Mouse (Mus musculus) megakaryocyte-erythroid progenitor cell, adult 5-6 weeks (primary cell): ENCODE data around the gene Evx2. TPM values are rescaled to one million over a fixed set of nuclear protein-coding genes. Genes with fewer than 3 reads are reported as not detected.

ENCODE experiments used
- ATAC-seq: replicated peaks from 2 replicates; pipeline ENCODE4 v1.8.0; 2016; ENCODE audit warnings: mild to moderate bottlenecking, inconsistent platforms; ENCODE audit not compliant: severe bottlenecking, poor library complexity, low FRiP score, low TSS enrichment
- total RNA-seq, 2 experiments: library from RNA; stranded (forward) in 1 of 2; stranded (reverse) in 1 of 2; fragments of 200-1000, 215-1000 nt in 1 of 2; fragments of >200 nt in 1 of 2; fragmentation: Nextera tagmentation in 1 of 2; gene quantifications; 2 replicates each; pipeline ENCODE4 v1.2.3; 2014 to 2017

Evx2 gene
- total RNA-seq, 2 experiments from 2014 or later = not detected

DNA sequence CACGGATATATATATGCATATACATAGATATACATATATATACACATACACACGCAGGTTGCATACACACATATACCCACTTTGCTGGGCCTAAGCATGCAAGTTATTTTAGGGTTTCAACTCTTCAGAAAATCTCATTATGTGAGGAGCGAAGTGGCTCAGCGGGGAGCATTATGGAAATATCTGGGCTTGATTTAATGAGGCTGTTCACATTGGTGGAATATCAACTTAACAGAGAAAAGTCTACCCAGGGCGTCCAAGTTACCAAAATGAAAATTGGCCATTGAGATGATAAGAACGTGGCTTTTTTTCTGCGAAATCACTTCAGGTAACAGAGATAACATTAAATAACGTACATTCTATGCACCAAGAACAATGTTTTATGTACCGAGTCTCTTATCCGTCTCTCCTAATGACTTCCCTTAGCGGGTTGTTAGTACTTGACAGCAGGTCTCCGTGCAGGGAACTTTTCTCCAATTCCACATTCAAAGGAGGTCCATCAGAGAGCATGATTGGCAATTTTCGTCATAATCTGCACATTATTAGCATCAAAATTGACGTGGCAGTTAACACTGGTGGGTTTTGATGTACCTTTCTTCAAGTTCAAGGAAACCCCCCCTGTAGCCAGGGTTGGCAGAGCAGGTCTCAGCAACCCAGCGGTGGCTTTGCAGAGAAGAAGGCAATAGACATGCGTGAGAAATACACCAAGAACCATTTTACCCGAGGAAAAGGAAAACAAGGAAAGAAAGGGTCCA lies 5.4 kb downstream of the Evx2 start:
- no peak for ATAC-seq

DNA sequence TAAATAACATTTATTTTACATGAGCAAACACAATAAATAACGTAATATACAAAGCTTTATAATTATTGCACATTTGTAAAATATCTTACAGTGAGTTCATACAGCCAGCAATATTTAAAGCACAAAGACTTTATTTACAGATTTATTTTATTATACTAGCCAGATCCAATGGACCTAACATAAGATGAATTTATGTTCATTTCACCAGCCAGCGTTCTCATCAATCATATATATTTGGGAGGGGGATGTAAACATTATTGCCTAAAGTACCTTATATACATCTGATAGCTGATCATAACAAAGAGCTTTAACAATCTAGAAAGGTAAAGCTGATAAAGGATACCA lies 6.4 kb downstream of the Evx2 start:
- no peak for ATAC-seq

DNA sequence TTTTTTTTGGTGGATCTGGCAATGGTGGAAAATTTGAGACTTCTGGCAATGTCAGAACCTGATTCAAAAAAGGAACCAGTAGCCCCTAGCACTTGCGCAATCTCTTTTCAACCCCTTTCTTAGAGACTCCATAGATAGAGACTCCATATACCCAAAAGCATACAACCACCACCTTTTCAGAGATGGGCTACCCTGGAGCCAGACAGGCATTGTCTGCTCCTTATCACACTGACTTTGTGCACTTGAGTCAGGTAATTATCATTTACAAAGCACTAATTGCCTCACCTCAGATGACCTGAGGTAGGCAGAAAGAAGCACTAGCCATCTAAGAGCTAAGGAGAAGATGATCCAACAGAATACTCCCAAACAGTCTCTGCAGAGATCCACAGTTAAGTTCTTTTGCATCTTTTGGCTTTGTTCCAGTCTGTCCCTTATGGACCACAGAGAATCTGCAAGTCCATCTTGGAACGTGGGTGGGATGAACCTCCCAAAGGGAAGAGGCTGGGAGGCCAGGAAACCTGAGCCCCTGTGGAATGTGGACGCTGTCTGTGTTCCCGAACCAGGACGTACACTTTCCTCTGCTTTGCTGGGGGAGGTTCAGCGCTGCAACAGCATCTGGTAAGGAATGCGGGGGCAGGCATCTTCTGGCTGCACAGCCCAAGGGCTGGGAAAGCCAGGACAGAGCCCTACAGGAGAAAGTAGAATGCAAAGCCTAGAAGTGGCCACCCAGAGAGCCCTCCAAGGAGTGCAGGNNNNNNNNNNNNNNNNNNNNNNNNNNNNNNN lies 12.1 kb downstream of the Evx2 start:
- no peak for ATAC-seq

- ATAC-seq = no peak
These were observed 13.7 kb downstream of the Evx2 start for GRCm38 (mm10) chr2:74645631-74646030.

GRCm38 (mm10) chr2:74642431-74642830 lies 16.9 kb downstream of the Evx2 start:
- no peak for ATAC-seq

GRCm38 (mm10) chr2:74635412-74635811 lies 23.9 kb downstream of the Evx2 start:
- ATAC-seq = no peak

DNA sequence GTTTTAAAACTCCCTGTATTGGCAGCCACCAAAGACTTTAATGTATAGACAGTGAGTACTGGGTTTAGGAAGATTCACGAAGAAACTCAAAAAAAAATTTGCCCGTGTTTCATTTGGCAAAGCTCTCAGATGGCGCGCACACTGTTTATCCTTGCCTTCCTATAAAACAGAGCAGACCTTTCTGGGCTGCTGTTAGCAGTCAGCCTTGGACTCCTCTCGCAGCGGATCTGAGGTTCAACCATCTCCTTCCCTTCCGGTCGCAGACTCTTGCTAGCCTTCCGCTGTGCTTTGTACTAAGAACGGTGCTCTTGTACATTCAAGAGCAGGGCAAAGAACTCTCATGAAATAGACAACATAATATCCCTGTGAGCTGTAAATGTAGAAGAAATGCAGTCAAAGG lies 39.0 kb downstream of the Evx2 start:
- ATAC-seq = no peak

DNA sequence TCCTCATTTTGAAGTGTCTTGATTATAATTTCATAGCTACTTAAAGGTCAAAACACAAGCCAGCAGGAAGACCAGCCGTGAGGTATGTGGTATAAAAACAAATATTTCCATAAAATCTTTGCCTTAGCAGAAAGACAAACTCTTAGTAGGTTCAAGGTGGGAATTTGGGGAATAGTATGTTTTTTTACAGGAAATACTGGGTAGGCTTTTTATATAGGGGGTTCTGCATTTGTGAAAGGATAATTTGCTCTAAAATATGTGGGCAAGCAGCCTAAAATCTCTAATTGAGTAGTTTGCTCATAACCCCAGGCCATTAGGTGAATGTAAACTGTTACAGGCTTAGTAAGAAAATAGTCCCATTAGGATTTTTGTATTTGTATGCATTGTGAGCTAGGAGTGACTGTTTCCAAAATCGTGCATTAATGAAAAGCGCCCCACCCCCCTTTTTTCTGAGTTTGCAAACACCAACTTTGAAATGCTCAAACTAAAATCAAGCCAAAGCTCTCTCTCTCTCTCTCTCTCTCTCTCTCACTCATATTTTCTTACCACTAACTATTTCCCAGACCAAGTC lies 39.6 kb downstream of the Evx2 start:
- ATAC-seq = no peak

DNA sequence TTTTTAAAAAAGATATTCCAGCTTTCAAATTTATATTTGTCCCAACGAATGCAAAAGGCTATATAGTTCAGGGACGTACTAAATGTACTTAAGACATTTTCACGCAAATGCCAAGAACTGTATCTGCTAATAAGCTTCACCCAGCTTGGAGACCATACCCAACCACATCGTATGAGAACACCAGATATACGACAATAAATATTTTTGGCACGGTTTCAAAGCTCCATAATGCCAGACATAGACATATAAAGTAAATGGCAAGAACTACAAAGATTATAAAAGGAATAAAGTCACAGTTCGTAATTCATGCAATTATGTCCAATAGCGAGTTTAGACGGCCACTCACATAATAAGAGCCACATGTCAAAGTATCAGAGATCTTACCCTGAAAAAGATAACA lies 41.7 kb downstream of the Evx2 start:
- ATAC-seq = no peak

DNA sequence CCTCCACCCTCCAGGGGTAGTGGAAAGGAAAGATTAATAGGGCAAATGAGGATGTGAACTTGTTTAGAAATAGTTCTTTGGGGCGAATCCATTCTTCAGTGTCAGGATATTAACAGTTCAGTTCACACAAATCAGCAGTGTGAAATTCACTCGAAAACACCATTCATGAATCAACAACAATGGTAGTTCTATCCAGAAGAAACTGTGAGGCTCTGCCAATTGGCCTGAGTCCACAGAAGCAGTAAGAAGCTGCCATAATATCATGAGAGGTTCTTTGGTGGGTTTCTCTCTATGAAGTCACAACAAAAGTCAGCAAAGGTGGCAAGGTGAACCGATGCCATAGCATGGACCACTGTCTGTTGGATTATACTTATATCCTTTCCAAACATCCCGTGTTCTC lies 48.0 kb downstream of the Evx2 start:
- no peak for ATAC-seq

GRCm38 (mm10) chr2:74609350-74609749 lies 50.0 kb downstream of the Evx2 start:
- no peak for ATAC-seq

GRCm38 (mm10) chr2:74606087-74606760 lies 53.1 kb downstream of the Evx2 start:
- ATAC-seq = 0 out of 2 replicates have a peak, but pooled peaks have one; percentile 34

GRCm38 (mm10) chr2:74604011-74604410 lies 55.3 kb downstream of the Evx2 start:
- no peak for ATAC-seq

Other genes starting within 250 kb of the Evx2 start
- 35.0 and 44.4 TPM in 2 replicates for gene Lnpk, start 80.1 kb downstream of the Evx2 start, total RNA-seq (2014; fragmentation: Nextera tagmentation)
- 50.0 and 56.6 TPM in 2 replicates for gene Lnpk, start 80.1 kb downstream of the Evx2 start, total RNA-seq (2017)
- gene Hoxd13, start 8.8 kb upstream of the Evx2 start, total RNA-seq (2014; fragmentation: Nextera tagmentation) = not detected in 2 replicates
- gene Hoxd13, start 8.8 kb upstream of the Evx2 start, total RNA-seq (2017) = not detected in 2 replicates
- not detected in 2 replicates for gene Hoxd12, start 15.5 kb upstream of the Evx2 start, total RNA-seq (2014; fragmentation: Nextera tagmentation)
- not detected in 2 replicates for gene Hoxd12, start 15.5 kb upstream of the Evx2 start, total RNA-seq (2017)
- gene Hoxd11, start 20.0 kb upstream of the Evx2 start, total RNA-seq (2014; fragmentation: Nextera tagmentation) = not detected in 2 replicates
- gene Hoxd11, start 20.0 kb upstream of the Evx2 start, total RNA-seq (2017) = not detected in 2 replicates
- gene Hoxd10, start 32.4 kb upstream of the Evx2 start, total RNA-seq (2014; fragmentation: Nextera tagmentation) = not detected in 2 replicates
- 0.65 TPM in 1 of 2 replicates, not detected in the other for gene Hoxd10, start 32.4 kb upstream of the Evx2 start, total RNA-seq (2017)
- not detected in 2 replicates for gene Hoxd9, start 38.2 kb upstream of the Evx2 start, total RNA-seq (2014; fragmentation: Nextera tagmentation)
- not detected in 2 replicates for gene Hoxd9, start 38.2 kb upstream of the Evx2 start, total RNA-seq (2017)
- gene Hoxd8, start 45.1 kb upstream of the Evx2 start, total RNA-seq (2014; fragmentation: Nextera tagmentation) = not detected in 2 replicates
- not detected in 2 replicates for gene Hoxd8, start 45.1 kb upstream of the Evx2 start, total RNA-seq (2017)
- gene Hoxd3, start 52.4 kb upstream of the Evx2 start, total RNA-seq (2014; fragmentation: Nextera tagmentation) = not detected in 2 replicates
- not detected in 2 replicates for gene Hoxd3, start 52.4 kb upstream of the Evx2 start, total RNA-seq (2017)
- not detected in 2 replicates for gene Hoxd4, start 52.4 kb upstream of the Evx2 start, total RNA-seq (2014; fragmentation: Nextera tagmentation)
- gene Hoxd4, start 52.4 kb upstream of the Evx2 start, total RNA-seq (2017) = not detected in 2 replicates
- gene Gm28230, start 67.2 kb upstream of the Evx2 start, total RNA-seq (2014; fragmentation: Nextera tagmentation) = not detected in 2 replicates
- gene Gm28230, start 67.2 kb upstream of the Evx2 start, total RNA-seq (2017) = not detected in 2 replicates
- gene Hoxd1, start 103.4 kb upstream of the Evx2 start, total RNA-seq (2014; fragmentation: Nextera tagmentation) = not detected in 2 replicates
- not detected in 2 replicates for gene Hoxd1, start 103.4 kb upstream of the Evx2 start, total RNA-seq (2017)
- 71.8 and 72.1 TPM in 2 replicates for gene Mtx2, start 166.2 kb upstream of the Evx2 start, total RNA-seq (2014; fragmentation: Nextera tagmentation)
- gene Mtx2, start 166.2 kb upstream of the Evx2 start, total RNA-seq (2017) = 50.6 and 51.1 TPM in 2 replicates